8 mouse cellular contexts compared by ENCODE assay signal in the genomic region with DNA sequence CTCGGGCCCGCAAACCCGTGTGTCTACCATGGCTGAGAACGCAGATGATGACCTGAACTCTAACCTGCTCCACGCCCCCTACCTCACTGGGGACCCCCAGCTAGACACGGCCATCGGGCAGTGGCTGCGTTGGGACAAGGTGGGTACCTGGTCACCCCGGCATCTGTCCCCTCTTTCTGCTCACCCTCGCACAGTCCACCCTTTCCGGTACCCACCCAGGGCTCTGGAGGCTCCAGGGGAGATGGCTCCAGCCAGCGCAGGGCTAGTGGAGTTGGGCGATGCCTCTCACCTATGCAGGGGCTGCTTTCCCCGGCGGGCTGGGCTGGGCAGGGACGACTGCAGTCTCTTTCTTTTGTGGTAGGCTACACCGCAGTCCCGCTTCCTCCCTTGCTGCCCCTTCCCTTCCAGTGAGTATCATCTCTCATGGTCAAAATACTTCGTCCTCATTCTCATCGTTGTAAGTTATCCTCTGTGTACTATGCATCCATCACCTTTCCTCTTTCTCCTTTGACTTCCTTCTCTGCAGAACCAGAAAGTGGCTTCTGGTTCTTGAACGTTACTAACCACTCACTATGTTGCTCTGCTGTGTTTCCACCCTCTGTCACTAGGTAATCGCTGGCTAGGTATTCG. TPM values are rescaled to one million over a fixed set of nuclear protein-coding genes. Genes with fewer than 3 reads are reported as not detected.
DNase-seq lines count a peak whose midpoint lies in the region; ATAC-seq and TF ChIP-seq lines count a peak whose summit lies in the region.

No protein-coding gene starts in this region.

- no peaks in the 10 kb centered on the region for H3K36me3 ChIP-seq in spleen, adult 2 months (ENCODE audit: control insufficient read depth, insufficient read depth, low read length)
- H3K36me3 ChIP-seq in embryonic facial prominence, embryonic 14.5 days (ENCODE audit: control insufficient read depth, insufficient read depth, low read length) = no peaks in the 10 kb centered on the region
- H3K36me3 ChIP-seq in intestine, embryonic 14.5 days (ENCODE audit: control insufficient read depth, insufficient read depth, low read length) = no peaks in the 10 kb centered on the region
- H3K36me3 ChIP-seq in megakaryocyte, embryonic 14.5 days (replicated peaks; ENCODE audit: low read length) = peaks cover 9% of the 10 kb centered on the region

- H3K4me1 ChIP-seq in spleen, adult 2 months (ENCODE audit: control insufficient read depth, insufficient read depth, insufficient read length) = peaks cover 2% of the 10 kb centered on the region; the same call in 1 of the 2 replicates
- peaks cover 4% of the 10 kb centered on the region; the same call in 1 of the 2 replicates for H3K4me1 ChIP-seq in embryonic facial prominence, embryonic 14.5 days (ENCODE audit: control insufficient read depth, insufficient read depth, low read length)
- 0 out of 2 replicates have a peak, but pooled peaks cover 3% of the 10 kb centered on the region for H3K4me1 ChIP-seq in intestine, embryonic 14.5 days (replicated peaks; ENCODE audit: control insufficient read depth, insufficient read depth, low read length)
- peaks cover 40% of the 10 kb centered on the region for H3K4me1 ChIP-seq in megakaryocyte, embryonic 14.5 days

- peak overlapping the region; percentile 71 for H3K4me3 ChIP-seq in spleen, adult 2 months (ENCODE audit: extremely low read depth, insufficient read depth, insufficient read length)
- H3K4me3 ChIP-seq in embryonic facial prominence, embryonic 14.5 days (ENCODE audit: low read depth, low read length) = peak overlapping the region; percentile 79
- peak overlapping the region; percentile 53 for H3K4me3 ChIP-seq in intestine, embryonic 14.5 days (ENCODE audit: low read depth, low read length)
- H3K4me3 ChIP-seq in megakaryocyte, embryonic 14.5 days (replicated peaks) = peak overlapping the region; percentile 100

- H3K9me3 ChIP-seq in embryonic facial prominence, embryonic 14.5 days (ENCODE audit: control insufficient read depth, low read length) = no peaks in the 10 kb centered on the region
- H3K9me3 ChIP-seq in intestine, embryonic 14.5 days (ENCODE audit: control insufficient read depth, low read length) = no peaks in the 10 kb centered on the region
- H3K9me3 ChIP-seq in megakaryocyte, embryonic 14.5 days = no peaks in the 10 kb centered on the region

- TF ChIP-seq POLR2A in spleen, adult 2 months (IDR thresholded peaks at IDR 0.05; ENCODE audit: low read depth, low read length) = no peak

- TF ChIP-seq CTCF in spleen, adult 2 months (IDR thresholded peaks at IDR 0.05; ENCODE audit: extremely low read depth, insufficient read depth, insufficient read length, insufficient replicate concordance) = no peak

- peak overlapping the region; percentile 88 for H3K27ac ChIP-seq in spleen, adult 2 months (ENCODE audit: insufficient read depth, low read length)
- peak overlapping the region; percentile 80 for H3K27ac ChIP-seq in embryonic facial prominence, embryonic 14.5 days (replicated peaks; ENCODE audit: low read depth, low read length)
- H3K27ac ChIP-seq in intestine, embryonic 14.5 days (ENCODE audit: low read depth) = peak overlapping the region; percentile 73; the same call in 1 of the 2 replicates

- H3K9ac ChIP-seq in embryonic facial prominence, embryonic 14.5 days (ENCODE audit: low read depth, low read length) = peak overlapping the region; percentile 75
- peak overlapping the region; percentile 36 for H3K9ac ChIP-seq in intestine, embryonic 14.5 days (ENCODE audit: low read length)

- H3K27me3 ChIP-seq in spleen, adult 2 months (ENCODE audit: control insufficient read depth, insufficient read depth, low read length) = no peaks in the 10 kb centered on the region
- 0 out of 2 replicates have a peak, but pooled peaks cover 3% of the 10 kb centered on the region for H3K27me3 ChIP-seq in embryonic facial prominence, embryonic 14.5 days (replicated peaks; ENCODE audit: control insufficient read depth, insufficient read depth, low read length)
- H3K27me3 ChIP-seq in intestine, embryonic 14.5 days (replicated peaks; ENCODE audit: control insufficient read depth, insufficient read depth, low read length) = no peaks in the 10 kb centered on the region
- no peaks in the 10 kb centered on the region for H3K27me3 ChIP-seq in megakaryocyte, embryonic 14.5 days (replicated peaks)

- peak overlapping the region; percentile 97 for H3K4me2 ChIP-seq in embryonic facial prominence, embryonic 14.5 days (ENCODE audit: low read depth, low read length)
- peak overlapping the region; percentile 89 for H3K4me2 ChIP-seq in intestine, embryonic 14.5 days (ENCODE audit: low read length)

- DNase-seq in cerebellum, postnatal 10 days = peak; percentile 64 to 70
- DNase-seq in spleen, adult 2 months (ENCODE audit: low read depth in 1 of 2, low spot score in 2 of 2) = peak in 1 of 2 experiments; percentile 20
- no peak for DNase-seq in spleen, adult 12 weeks (ENCODE audit: low spot score)
- peak; percentile 7 for DNase-seq in embryonic facial prominence, embryonic 14.5 days (ENCODE audit: low spot score)
- no peak for DNase-seq in intestine, embryonic 14.5 days (ENCODE audit: low spot score)
- DNase-seq in spleen, postnatal 36 days (ENCODE audit: low spot score in 2 of 2) = peak; percentile 22 to 41

- ATAC-seq in cerebellum, adult (ENCODE audit: insufficient number of reproducible peaks, low FRiP score, low TSS enrichment) = no peak; the same call in 1 of the 2 replicates
- ATAC-seq in embryonic facial prominence, embryonic 14.5 days (ENCODE audit: low read depth) = peak; percentile 48
- peak; percentile 44 for ATAC-seq in intestine, embryonic 14.5 days (replicated peaks; ENCODE audit: low FRiP score, low TSS enrichment, low read depth)

- 2% methylated on average over 23 of the region's 23 CpGs for WGBS in spleen, adult 2 months
- WGBS in embryonic facial prominence, embryonic 14.5 days = 2% methylated on average over 19 of the region's 23 CpGs
- 2% methylated on average over 23 of the region's 23 CpGs for WGBS in intestine, embryonic 14.5 days

RNA-seq across cellular contexts. Expression of a gene that starts 0.8 kb away (rescaled TPM):
- polyA plus RNA-seq in spleen, adult 2 months (2012; rRNA removed) = 3.9 and 4.0 TPM in 2 replicates
- 3.8 and 4.1 TPM in 2 replicates for polyA plus RNA-seq in embryonic facial prominence, embryonic 14.5 days (2014; fragmentation: Nextera tagmentation; extraction: Ambion mirVana)
- polyA plus RNA-seq in intestine, embryonic 14.5 days (2014; fragmentation: Nextera tagmentation; extraction: Ambion mirVana) = 3.2 and 3.3 TPM in 2 replicates
- 8.0 and 21.0 TPM in 2 replicates for polyA plus RNA-seq in megakaryocyte, embryonic 14.5 days (2012; ENCODE audit: insufficient read depth, low replicate concordance)

RNA-seq across cellular contexts. Expression of a gene that starts 51.7 kb away (rescaled TPM):
- 1.3 and 2.2 TPM in 2 replicates for polyA plus RNA-seq in spleen, adult 2 months (2012; rRNA removed)
- 12.4 and 13.3 TPM in 2 replicates for polyA plus RNA-seq in embryonic facial prominence, embryonic 14.5 days (2014; fragmentation: Nextera tagmentation; extraction: Ambion mirVana)
- 73.1 and 74.5 TPM in 2 replicates for polyA plus RNA-seq in intestine, embryonic 14.5 days (2014; fragmentation: Nextera tagmentation; extraction: Ambion mirVana)
- not detected in 2 replicates for polyA plus RNA-seq in megakaryocyte, embryonic 14.5 days (2012; ENCODE audit: insufficient read depth, low replicate concordance)

RNA-seq across cellular contexts. Expression of a gene that starts 57.3 kb away (rescaled TPM):
- 0.36 and 0.55 TPM in 2 replicates for polyA plus RNA-seq in spleen, adult 2 months (2012; rRNA removed)
- polyA plus RNA-seq in embryonic facial prominence, embryonic 14.5 days (2014; fragmentation: Nextera tagmentation; extraction: Ambion mirVana) = 24.5 and 26.0 TPM in 2 replicates
- 4.4 and 5.8 TPM in 2 replicates for polyA plus RNA-seq in intestine, embryonic 14.5 days (2014; fragmentation: Nextera tagmentation; extraction: Ambion mirVana)
- 0.22 TPM in 1 of 2 replicates, not detected in the other for polyA plus RNA-seq in megakaryocyte, embryonic 14.5 days (2012; ENCODE audit: insufficient read depth, low replicate concordance)

Comparison
In these comparisons a context has a peak if more than half of its experiments do, and no peak if none do; other contexts are left out.
1. DNase-seq: peak in cerebellum, postnatal 10 days (2 of 2), embryonic facial prominence, embryonic 14.5 days (single experiment) and spleen, postnatal 36 days (2 of 2); none in spleen, adult 12 weeks (single experiment) and intestine, embryonic 14.5 days (single experiment).
2. Peak in every context shown above with its lines, with median percentiles within 50 percentile points of each other: H3K27ac ChIP-seq and H3K4me3 ChIP-seq.